Mouse (Mus musculus) Patski (cell line): Measurements from ENCODE around the gene Acp6. TPM values are rescaled to one million over a fixed set of nuclear protein-coding genes. Genes with fewer than 3 reads are reported as not detected.

Experiments used
- ATAC-seq: fragments of 100-300 bp; one replicate; pipeline ENCODE4 v1.8.0; 2021
- CTCF ChIA-PET: fragments of 350-600 bp; sonication (Branson Sonifier 250); formaldehyde crosslinking; loops from one replicate; lab custom pipeline; 2022; ENCODE audit warnings: inconsistent platforms; lab: Charles Lee
- POLR2A ChIA-PET: fragments of 350-600 bp; sonication (Branson Sonifier 250); formaldehyde crosslinking; loops from one replicate; lab custom pipeline; 2022; ENCODE audit warnings: antibody characterized with exemption, inconsistent platforms; lab: Charles Lee
- DNase-seq: peaks from one replicate; pipeline ENCODE4 v3.0.0-alpha.2; 2011; ENCODE audit warnings: low read depth, low spot score
- H3K27me3 ChIP-seq: fragments of 371-371 bp; one replicate; pipeline ENCODE4 v1.5.1; 2021
- CTCF ChIP-seq: fragments of 100-300 bp; IDR thresholded peaks from one replicate; pipeline ENCODE4 v1.5.1; 2021
- in situ Hi-C: fragments of 300-500 bp; cut with MboI; formaldehyde crosslinking; loops from 3 replicates; pipeline ENCODE4 v1.11.1; 2018; ENCODE audit warnings: low pct_unique_long_range_greater_than_20kb, mixed read lengths
- polyA plus RNA-seq: library from polyadenylated mRNA; unstranded; gene quantifications from one replicate; pipeline ENCODE4 v1.2.3, GENCODE M21; 2021

The Acp6 gene
- polyA plus RNA-seq, 1 experiment from 2014 or later: 93.2 TPM

- ChIA-PET POLR2A (no interaction called here), CTCF (interaction anchor here (0.9 to 1.6 kb wide), 5 partner anchors 11 to 247 kb away, joined by 3 to 11 read pairs (median 5); no protein-coding TSS in a partner anchor)
- TF ChIP-seq CTCF: peak; percentile 86
- in situ Hi-C loops: loop anchor here (10.0 kb wide), 1 partner anchor 411 kb away; no protein-coding TSS in a partner anchor
- no peak for ATAC-seq
- H3K27me3 ChIP-seq: no peaks in the 10 kb centered on the region
- no peak for DNase-seq
These were observed 25.2 kb downstream of the Acp6 start for GRCm38 (mm10) chr3:97183810-97184209.

DNA sequence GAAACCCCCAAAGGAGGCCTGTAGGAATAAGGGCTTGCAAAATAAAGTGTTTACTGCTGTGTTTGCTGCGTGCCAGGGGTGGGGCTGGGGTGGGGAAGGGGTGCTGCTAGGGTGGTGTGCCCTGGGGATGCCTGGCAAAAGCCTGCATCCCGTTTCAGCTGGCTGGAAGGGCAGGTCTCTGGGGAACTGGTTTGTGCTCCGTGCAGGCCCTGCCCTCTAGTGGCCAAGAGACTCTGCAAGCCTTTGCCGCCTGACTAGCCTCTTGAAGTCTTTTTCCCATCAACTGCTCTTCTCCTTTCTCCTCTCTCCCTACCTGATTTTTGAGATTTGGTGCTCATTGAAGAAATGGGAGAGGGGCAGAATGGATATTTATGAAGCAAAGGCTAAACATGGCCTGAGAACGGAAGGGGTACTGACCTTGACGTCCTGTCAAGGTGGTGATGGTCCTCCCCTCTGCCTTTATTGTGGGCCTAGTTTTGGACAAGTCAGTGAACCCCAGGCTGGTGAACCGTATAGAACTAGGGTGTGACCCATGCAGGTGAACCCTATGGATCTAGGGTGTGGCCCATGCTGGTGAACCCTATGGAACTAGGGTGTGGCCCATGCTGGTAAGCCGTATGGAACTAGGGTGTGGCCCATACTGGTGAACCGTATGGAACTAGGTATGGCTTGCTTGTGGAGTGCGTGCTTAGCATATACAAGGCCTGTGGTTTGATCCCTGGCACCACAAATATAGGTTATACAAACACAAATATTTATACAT is 26.7 kb downstream of the Acp6 start:
- POLR2A ChIA-PET: interaction anchor here (0.6 kb wide), 1 partner anchor 122 kb away, joined by 17 read pairs; no protein-coding TSS in a partner anchor
- CTCF ChIA-PET: interaction anchor here (0.8 to 6.6 kb wide), 10 partner anchors 10 to 248 kb away, joined by 3 to 30 read pairs (median 4); no protein-coding TSS in a partner anchor
- no peak for DNase-seq
- in situ Hi-C loops: loop anchor here (5.0 to 10.0 kb wide), 3 partner anchors 108 to 410 kb away; no protein-coding TSS in a partner anchor
- peak; percentile 49 for ATAC-seq
- H3K27me3 ChIP-seq: no peaks in the 10 kb centered on the region
- peak; percentile 99 for TF ChIP-seq CTCF

GRCm38 (mm10) chr3:97196571-97196970 is 38.0 kb downstream of the Acp6 start:
- in situ Hi-C loops: no loop called here
- no peak for DNase-seq
- no peak for TF ChIP-seq CTCF
- POLR2A ChIA-PET: no interaction called here
- CTCF ChIA-PET: interaction anchor here (1.1 to 2.7 kb wide), 5 partner anchors 11 to 260 kb away, joined by 3 to 10 read pairs (median 5); no protein-coding TSS in a partner anchor
- H3K27me3 ChIP-seq: no peaks in the 10 kb centered on the region
- ATAC-seq: no peak

GRCm38 (mm10) chr3:97199261-97199660 is 40.7 kb downstream of the Acp6 start:
- no peak for TF ChIP-seq CTCF
- ChIA-PET CTCF (interaction anchor here (0.9 to 2.0 kb wide), 2 partner anchors 98 to 139 kb away, joined by 3 to 7 read pairs; partner anchors contain the start of gene Bcl9), POLR2A (no interaction called here)
- in situ Hi-C loops: no loop called here
- ATAC-seq (no peak), DNase-seq (no peak)
- no peaks in the 10 kb centered on the region for H3K27me3 ChIP-seq

DNA sequence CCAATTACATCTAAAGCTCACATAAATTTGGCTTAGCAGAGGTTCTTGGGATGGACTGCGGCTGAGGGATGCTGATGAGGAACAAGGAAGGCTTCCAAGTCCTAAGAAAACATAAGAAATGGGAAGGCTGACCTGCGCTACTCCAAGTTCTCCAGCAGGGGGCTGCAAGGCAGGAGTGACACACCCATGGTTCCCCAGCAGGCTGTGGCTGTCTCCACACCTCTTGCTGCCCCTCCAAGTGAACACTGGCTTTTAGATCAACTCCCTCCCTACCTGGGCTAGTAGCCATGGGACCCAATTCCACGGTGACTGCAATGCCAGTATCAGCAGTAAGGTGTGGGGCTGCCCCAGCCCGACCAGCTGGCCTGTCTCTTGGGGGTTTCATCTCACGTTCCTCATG is 43.4 kb downstream of the Acp6 start:
- no peak for TF ChIP-seq CTCF
- ChIA-PET POLR2A (interaction anchor here (0.8 to 1.0 kb wide), 2 partner anchors 9 to 20 kb away, joined by 3 read pairs; no protein-coding TSS in a partner anchor), CTCF (interaction anchor here (0.7 to 4.1 kb wide), 22 partner anchors 8 to 264 kb away, joined by 3 to 44 read pairs (median 4); no protein-coding TSS in a partner anchor)
- no peaks in the 10 kb centered on the region for H3K27me3 ChIP-seq
- DNase-seq (no peak), ATAC-seq (peak; percentile 55)
- in situ Hi-C loops: loop anchor here (5.0 kb wide), 1 partner anchor 135 kb away; no protein-coding TSS in a partner anchor

- DNase-seq: no peak
- CTCF ChIA-PET: interaction anchor here (4.1 kb wide), 1 partner anchor 134 kb away, joined by 44 read pairs; no protein-coding TSS in a partner anchor
- POLR2A ChIA-PET: no interaction called here
- no peaks in the 10 kb centered on the region for H3K27me3 ChIP-seq
- in situ Hi-C loops: loop anchor here (5.0 kb wide), 1 partner anchor 133 kb away; no protein-coding TSS in a partner anchor
- no peak for ATAC-seq
- TF ChIP-seq CTCF: no peak
These were observed 45.3 kb downstream of the Acp6 start for GRCm38 (mm10) chr3:97203880-97204279.

- TF ChIP-seq CTCF: no peak
- no peak for ATAC-seq
- DNase-seq: no peak
- in situ Hi-C loops: no loop called here
- ChIA-PET POLR2A (no interaction called here), CTCF (interaction anchor here (2.2 kb wide), 1 partner anchor 132 kb away, joined by 6 read pairs; no protein-coding TSS in a partner anchor)
- H3K27me3 ChIP-seq: no peaks in the 10 kb centered on the region
These were observed 47.9 kb downstream of the Acp6 start for GRCm38 (mm10) chr3:97206521-97206920.

- H3K27me3 ChIP-seq: no peaks in the 10 kb centered on the region
- in situ Hi-C loops: no loop called here
- ATAC-seq (no peak), DNase-seq (no peak)
- POLR2A ChIA-PET: interaction anchor here (0.6 kb wide), 1 partner anchor 128 kb away, joined by 3 read pairs; no protein-coding TSS in a partner anchor
- CTCF ChIA-PET: interaction anchor here (1.7 kb wide), 1 partner anchor 12 kb away, joined by 5 read pairs; no protein-coding TSS in a partner anchor
- no peak for TF ChIP-seq CTCF
These were observed 50.8 kb downstream of the Acp6 start for GRCm38 (mm10) chr3:97209351-97209750.

DNA sequence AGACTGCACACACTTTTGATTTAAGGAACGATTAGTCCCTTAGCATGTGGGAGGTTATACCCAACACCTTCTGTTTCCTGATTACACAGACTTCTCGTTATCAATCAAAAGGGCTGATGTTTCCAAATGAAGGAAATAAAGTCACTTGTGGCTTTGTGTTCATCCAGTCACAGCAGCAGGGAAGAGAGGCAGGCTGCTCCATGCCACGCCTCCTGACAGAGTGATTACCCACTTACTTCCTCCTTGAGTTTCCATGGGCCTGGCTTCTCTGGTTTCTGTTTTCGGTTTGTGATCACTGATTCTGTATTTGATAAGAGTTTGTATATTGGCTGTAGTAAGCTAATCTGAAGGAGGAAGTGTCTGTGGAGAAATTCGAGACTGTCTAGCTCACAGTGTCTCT is 52.6 kb downstream of the Acp6 start:
- H3K27me3 ChIP-seq: no peaks in the 10 kb centered on the region
- DNase-seq (no peak), ATAC-seq (no peak)
- no peak for TF ChIP-seq CTCF
- in situ Hi-C loops: no loop called here
- CTCF ChIA-PET: interaction anchor here (1.0 to 3.0 kb wide), 4 partner anchors 9 to 128 kb away, joined by 4 to 10 read pairs (median 6); no protein-coding TSS in a partner anchor
- POLR2A ChIA-PET: interaction anchor here (0.9 kb wide), 1 partner anchor 10 kb away, joined by 3 read pairs; no protein-coding TSS in a partner anchor

- TF ChIP-seq CTCF: no peak
- ATAC-seq (no peak), DNase-seq (no peak)
- H3K27me3 ChIP-seq: no peaks in the 10 kb centered on the region
- ChIA-PET POLR2A (interaction anchor here (1.0 kb wide), 1 partner anchor 9 kb away, joined by 3 read pairs; no protein-coding TSS in a partner anchor), CTCF (interaction anchor here (1.2 to 3.0 kb wide), 5 partner anchors 8 to 278 kb away, joined by 4 to 10 read pairs (median 6); no protein-coding TSS in a partner anchor)
- in situ Hi-C loops: no loop called here
These were observed 55.3 kb downstream of the Acp6 start for GRCm38 (mm10) chr3:97213871-97214270.
